Mouse (Mus musculus) stomach, embryonic 16.5 days (tissue): Measurements from ENCODE around the gene Fam198b. TPM values are rescaled to one million over a fixed set of nuclear protein-coding genes. Genes with fewer than 3 reads are reported as not detected.

Experiments used
- ATAC-seq: fragments of 200-750 bp; cut with Nextera tagmentation; 2 replicates; pipeline ENCODE4 v1.8.0; 2017; ENCODE audit warnings: moderate number of reproducible peaks, moderate TSS enrichment; ENCODE audit not compliant: insufficient read depth, low FRiP score
- H3K27ac ChIP-seq: fragments of 300-500 bp; sonication (generic); 2 replicates; pipeline ENCODE4 v1.5.1; 2014; ENCODE audit warnings: low read length
- H3K27me3 ChIP-seq: fragments of 300-500 bp; sonication (generic); 2 replicates; pipeline ENCODE4 v1.6.1; 2014; ENCODE audit warnings: low read length, control low read depth, mixed read lengths; ENCODE audit not compliant: control insufficient read depth, insufficient read depth
- H3K36me3 ChIP-seq: fragments of 300-500 bp; sonication (generic); 2 replicates; pipeline ENCODE4 v1.6.1; 2014; ENCODE audit warnings: low read length; ENCODE audit not compliant: control insufficient read depth, insufficient read depth
- H3K4me1 ChIP-seq: fragments of 300-500 bp; sonication (generic); 2 replicates; pipeline ENCODE4 v1.6.1; 2014; ENCODE audit warnings: low read length, control low read depth, mixed read lengths; ENCODE audit not compliant: control insufficient read depth, insufficient read depth
- H3K4me2 ChIP-seq: fragments of 300-500 bp; sonication (generic); 2 replicates; pipeline ENCODE4 v1.6.1; 2014; ENCODE audit warnings: low read depth, low read length, mixed read lengths
- H3K4me3 ChIP-seq: fragments of 300-500 bp; sonication (generic); replicated peaks from 2 replicates; pipeline ENCODE4 v1.5.1; 2014; ENCODE audit warnings: mild to moderate bottlenecking, low read length
- H3K9ac ChIP-seq: fragments of 300-500 bp; sonication (generic); 2 replicates; pipeline ENCODE4 v1.6.1; 2014; ENCODE audit warnings: low read length
- H3K9me3 ChIP-seq: fragments of 300-500 bp; sonication (generic); replicated peaks from 2 replicates; pipeline ENCODE4 v1.6.1; 2016; ENCODE audit warnings: low read length, control low read depth; ENCODE audit not compliant: control insufficient read depth
- WGBS: fragments of 180-500 bp; shearing (Covaris S2); extraction: QIAGEN DNeasy Blood & Tissue Kit; methylation state at CpG from one replicate; pipeline ENCODE4 v1.1.7; 2014; 5-methylcytosine and 5-hydroxymethylcytosine counted together
- polyA plus RNA-seq: library from polyadenylated mRNA; unstranded; fragments of >200 nt; fragmentation: Nextera tagmentation; extraction: Ambion mirVana; gene quantifications from 2 replicates; pipeline ENCODE4 v1.2.1, GENCODE M21; 2015

Gene Fam198b
- polyA plus RNA-seq, result 18.9 and 19.5 TPM in 2 replicates

- peak within 1 kb of the TSS; percentile 53 for H3K9ac ChIP-seq
- 0 out of 2 replicates have a peak, but pooled peaks have one; percentile 1 for ATAC-seq
- H3K4me3 ChIP-seq, result peak within 1 kb of the TSS; percentile 44
- WGBS, result 28% methylated on average over 5 of the region's 5 CpGs
- H3K36me3 ChIP-seq, result no peaks in the 10 kb centered on the region
- H3K9me3 ChIP-seq, result no peaks in the 10 kb centered on the region
- H3K4me1 ChIP-seq, result peaks cover 11% of the 10 kb centered on the region; the same call in 1 of the 2 replicates
- peak within 1 kb of the TSS; percentile 72 for H3K27ac ChIP-seq
- no peaks in the 10 kb centered on the region for H3K27me3 ChIP-seq
- peak within 1 kb of the TSS; percentile 58 for H3K4me2 ChIP-seq
Observed at GRCm38 (mm10) chr3:79884305-79884704, at the start of gene Fam198b. Fam198b (plus strand) TSS chr3:79884533.

- H3K36me3 ChIP-seq, result no peaks in the 10 kb centered on the region
- no peak overlapping the region for H3K9ac ChIP-seq
- no peaks in the 10 kb centered on the region for H3K4me1 ChIP-seq
- H3K9me3 ChIP-seq, result no peaks in the 10 kb centered on the region
- no peak for ATAC-seq
- 55% methylated on average over 6 of the region's 6 CpGs for WGBS
- no peak overlapping the region for H3K4me3 ChIP-seq
- H3K27ac ChIP-seq, result no peak overlapping the region
- H3K27me3 ChIP-seq, result no peaks in the 10 kb centered on the region
- no peak overlapping the region for H3K4me2 ChIP-seq
Observed at GRCm38 (mm10) chr3:79838751-79839150, 45.6 kb upstream of the Fam198b start.

- no peaks in the 10 kb centered on the region for H3K9me3 ChIP-seq
- peak overlapping the region; percentile 72 for H3K4me2 ChIP-seq
- no peaks in the 10 kb centered on the region for H3K36me3 ChIP-seq
- ATAC-seq, result no peak
- no peaks in the 10 kb centered on the region for H3K27me3 ChIP-seq
- H3K4me3 ChIP-seq, result peak overlapping the region; percentile 56
- H3K27ac ChIP-seq, result no peak overlapping the region
- no peak overlapping the region for H3K9ac ChIP-seq
- no peaks in the 10 kb centered on the region for H3K4me1 ChIP-seq
- 66% methylated on average over 6 of the region's 6 CpGs for WGBS
Observed at GRCm38 (mm10) chr3:79841475-79841874, 42.9 kb upstream of the Fam198b start.

GRCm38 (mm10) chr3:79842165-79842564 lies 42.2 kb upstream of the Fam198b start:
- H3K9ac ChIP-seq, result peak overlapping the region; percentile 72
- H3K27me3 ChIP-seq, result no peaks in the 10 kb centered on the region
- 5% methylated on average over 12 of the region's 12 CpGs for WGBS
- H3K4me2 ChIP-seq, result peak overlapping the region; percentile 72
- H3K4me1 ChIP-seq, result no peaks in the 10 kb centered on the region
- H3K36me3 ChIP-seq, result no peaks in the 10 kb centered on the region
- H3K27ac ChIP-seq, result peak overlapping the region; percentile 82
- no peaks in the 10 kb centered on the region for H3K9me3 ChIP-seq
- peak; percentile 82 for ATAC-seq
- peak overlapping the region; percentile 56 for H3K4me3 ChIP-seq

- Histone ChIP-seq H3K9ac (peak overlapping the region; percentile 72), H3K4me1 (no peaks in the 10 kb centered on the region), H3K27me3 (no peaks in the 10 kb centered on the region), H3K9me3 (no peaks in the 10 kb centered on the region), H3K4me3 (peak overlapping the region; percentile 56), H3K36me3 (no peaks in the 10 kb centered on the region), H3K27ac (peak overlapping the region; percentile 82), H3K4me2 (peak overlapping the region; percentile 72)
- peak; percentile 89 for ATAC-seq
- under 1% methylated on average over 19 of the region's 19 CpGs for WGBS
Observed at GRCm38 (mm10) chr3:79842616-79843016, 41.7 kb upstream of the Fam198b start.

GRCm38 (mm10) chr3:79843999-79844398 lies 40.3 kb upstream of the Fam198b start:
- H3K27me3 ChIP-seq, result no peaks in the 10 kb centered on the region
- 85% methylated on average over 9 of the region's 9 CpGs for WGBS
- H3K9ac ChIP-seq, result no peak overlapping the region
- H3K4me1 ChIP-seq, result no peaks in the 10 kb centered on the region
- H3K36me3 ChIP-seq, result no peaks in the 10 kb centered on the region
- no peaks in the 10 kb centered on the region for H3K9me3 ChIP-seq
- H3K4me2 ChIP-seq, result no peak overlapping the region
- no peak for ATAC-seq
- no peak overlapping the region for H3K4me3 ChIP-seq
- H3K27ac ChIP-seq, result no peak overlapping the region

GRCm38 (mm10) chr3:79846633-79847032 lies 37.7 kb upstream of the Fam198b start:
- Histone ChIP-seq H3K27ac (no peak overlapping the region), H3K36me3 (no peaks in the 10 kb centered on the region), H3K9me3 (no peaks in the 10 kb centered on the region), H3K4me2 (no peak overlapping the region), H3K4me1 (no peaks in the 10 kb centered on the region), H3K9ac (no peak overlapping the region), H3K27me3 (no peaks in the 10 kb centered on the region), H3K4me3 (no peak overlapping the region)
- WGBS, result 74% methylated on average over 5 of the region's 5 CpGs
- ATAC-seq, result no peak

GRCm38 (mm10) chr3:79848841-79849240 lies 35.5 kb upstream of the Fam198b start:
- no peak overlapping the region for H3K27ac ChIP-seq
- 28% methylated on average over 4 of the region's 4 CpGs for whole genome bisulfite sequencing
- no peaks in the 10 kb centered on the region for H3K9me3 ChIP-seq
- H3K4me1 ChIP-seq, result 0 out of 2 replicates have a peak, but pooled peaks cover 2% of the 10 kb centered on the region
- no peak for ATAC-seq
- H3K27me3 ChIP-seq, result no peaks in the 10 kb centered on the region
- no peak overlapping the region for H3K9ac ChIP-seq
- no peak overlapping the region for H3K4me3 ChIP-seq
- no peak overlapping the region for H3K4me2 ChIP-seq
- no peaks in the 10 kb centered on the region for H3K36me3 ChIP-seq

GRCm38 (mm10) chr3:79849621-79850020 lies 34.7 kb upstream of the Fam198b start:
- peak; percentile 53; the same call in 1 of the 2 replicates for ATAC-seq
- H3K27ac ChIP-seq, result no peak overlapping the region
- no peak overlapping the region for H3K9ac ChIP-seq
- WGBS, result 68% methylated on average over 2 of the region's 2 CpGs
- H3K9me3 ChIP-seq, result no peaks in the 10 kb centered on the region
- no peak overlapping the region for H3K4me3 ChIP-seq
- 0 out of 2 replicates have a peak, but pooled peaks cover 2% of the 10 kb centered on the region for H3K4me1 ChIP-seq
- H3K4me2 ChIP-seq, result no peak overlapping the region
- no peaks in the 10 kb centered on the region for H3K36me3 ChIP-seq
- no peaks in the 10 kb centered on the region for H3K27me3 ChIP-seq
